Mouse (Mus musculus) heart, adult 9 months (tissue): ENCODE data around the gene Carmil3.

Experiments used
- DNase-seq, 2 experiments: peaks; one replicate each; pipeline ENCODE4 v3.0.0; 2022; ENCODE audit warnings: low spot score in 2 of 2

Gene Carmil3

GRCm38 (mm10) chr14:55542268-55542667 is 51.8 kb downstream of the Carmil3 start:
- no peak for DNase-seq

- no peak for DNase-seq
Observed at GRCm38 (mm10) chr14:55544334-55544733, 53.9 kb downstream of the Carmil3 start.

- DNase-seq, result no peak
Observed at GRCm38 (mm10) chr14:55550191-55550590, 59.7 kb downstream of the Carmil3 start.

- no peak for DNase-seq
Observed at GRCm38 (mm10) chr14:55551347-55551746, 60.9 kb downstream of the Carmil3 start.

GRCm38 (mm10) chr14:55551794-55552193 is 61.3 kb downstream of the Carmil3 start:
- DNase-seq, result no peak

GRCm38 (mm10) chr14:55554635-55555034 is 64.2 kb downstream of the Carmil3 start:
- no peak for DNase-seq

GRCm38 (mm10) chr14:55555788-55556187 is 65.3 kb downstream of the Carmil3 start:
- DNase-seq, result no peak

GRCm38 (mm10) chr14:55557003-55557402 is 66.6 kb downstream of the Carmil3 start:
- peak; percentile 76 to 79 for DNase-seq

GRCm38 (mm10) chr14:55557587-55557986 is 67.1 kb downstream of the Carmil3 start:
- no peak for DNase-seq
